Mouse (Mus musculus) kidney, adult 18-20 months (tissue): ENCODE measurements around the gene Uqcr11.
A peak's percentile ranks its signal among the peaks of the same experiment; 100 is the strongest.

Source experiments
- DNase-seq: peaks from one replicate; pipeline ENCODE4 v3.0.0; 2021

Gene Uqcr11

GRCm38 (mm10) chr10:80430375-80430980, 23.8 kb upstream of the Uqcr11 start:
- DNase-seq: no peak

GRCm38 (mm10) chr10:80429800-80430199, 23.2 kb upstream of the Uqcr11 start:
- DNase-seq: no peak

- DNase-seq: no peak
These were observed 18.4 kb upstream of the Uqcr11 start for GRCm38 (mm10) chr10:80425041-80425440.

GRCm38 (mm10) chr10:80423562-80423961, 16.9 kb upstream of the Uqcr11 start:
- no peak for DNase-seq

- DNase-seq: no peak
These were observed 15.2 kb upstream of the Uqcr11 start for GRCm38 (mm10) chr10:80421651-80422472.

- no peak for DNase-seq
These were observed 14.6 kb upstream of the Uqcr11 start for GRCm38 (mm10) chr10:80421208-80421607.

GRCm38 (mm10) chr10:80420729-80421128, 14.1 kb upstream of the Uqcr11 start:
- DNase-seq: no peak

GRCm38 (mm10) chr10:80419419-80419818, 12.8 kb upstream of the Uqcr11 start:
- DNase-seq: no peak

- DNase-seq: peak; percentile 36
These were observed 11.7 kb upstream of the Uqcr11 start for GRCm38 (mm10) chr10:80418311-80418710.

GRCm38 (mm10) chr10:80417841-80418240, 11.2 kb upstream of the Uqcr11 start:
- DNase-seq: no peak

- DNase-seq: no peak
These were observed 10.7 kb upstream of the Uqcr11 start for GRCm38 (mm10) chr10:80417371-80417770.

- no peak for DNase-seq
These were observed 8.9 kb upstream of the Uqcr11 start for GRCm38 (mm10) chr10:80415566-80415965.

- DNase-seq: no peak
These were observed 6.3 kb upstream of the Uqcr11 start for GRCm38 (mm10) chr10:80412656-80413541.

GRCm38 (mm10) chr10:80407924-80408323, 1.3 kb upstream of the Uqcr11 start:
- no peak for DNase-seq

- DNase-seq: no peak
These were observed 1.0 kb downstream of the Uqcr11 start for GRCm38 (mm10) chr10:80405481-80406173.

GRCm38 (mm10) chr10:80403044-80403692, 3.5 kb downstream of the Uqcr11 start:
- no peak for DNase-seq

GRCm38 (mm10) chr10:80400704-80401161, 5.9 kb downstream of the Uqcr11 start:
- no peak for DNase-seq

GRCm38 (mm10) chr10:80399973-80400703, 6.5 kb downstream of the Uqcr11 start:
- no peak for DNase-seq

- DNase-seq: peak; percentile 99
These were observed 7.2 kb downstream of the Uqcr11 start, which contains the start of gene Mbd3 for GRCm38 (mm10) chr10:80399191-80399972. Mbd3 (minus strand) TSS chr10:80399550.

- DNase-seq: peak; percentile 97
These were observed 7.9 kb downstream of the Uqcr11 start for GRCm38 (mm10) chr10:80398719-80399190.
